In genomic region chr1:120654950-120655396, GRCm38 (mm10) we compare ENCODE assay signal across 8 mouse cellular contexts. TPM values are rescaled to one million over a fixed set of nuclear protein-coding genes. Genes with fewer than 3 reads are reported as not detected.
A peak's percentile ranks its signal among the peaks of the same experiment; 100 is the strongest.
DNase-seq lines count a peak whose midpoint lies in the region; ATAC-seq lines count a peak whose summit lies in the region.

No protein-coding gene starts in this region.

- DNase-seq in cerebellum, postnatal 10 days = peak; percentile 65 to 81
- no peak for DNase-seq in cerebellum, adult 9-10 months
- peak; percentile 78 for DNase-seq in NIH3T3 (ENCODE audit: low read depth)
- peak; percentile 60 for DNase-seq in kidney, adult 18-20 months
- peak; percentile 2 to 26 for DNase-seq in left cerebral cortex, adult 8-10 months (ENCODE audit: low spot score in 2 of 2)
- DNase-seq in lung, postnatal 25 days (ENCODE audit: low spot score) = no peak
- no peak for DNase-seq in spleen, postnatal 14 days (ENCODE audit: low spot score in 2 of 2)

- ATAC-seq in CD4-positive, CD25-positive, alpha-beta regulatory T cell, adult 4 months = no peak

RNA-seq across cellular contexts. Expression of gene En1, which starts 52.8 kb away (rescaled TPM):
- not detected for total RNA-seq in left cerebral cortex, adult 8-10 months (2022)
- polyA plus RNA-seq in CD4-positive, CD25-positive, alpha-beta regulatory T cell, adult 4 months (2017; shearing (Covaris generic)) = not detected

Comparison
In these comparisons a context has a peak if more than half of its experiments do, and no peak if none do; other contexts are left out.
1. DNase-seq: peak in cerebellum, postnatal 10 days (2 of 2), NIH3T3 (single experiment), kidney, adult 18-20 months (single experiment) and left cerebral cortex, adult 8-10 months (2 of 2); none in cerebellum, adult 9-10 months (single experiment), lung, postnatal 25 days (single experiment) and spleen, postnatal 14 days (0 of 2).